Mouse (Mus musculus): ENCODE results near the gene Iqcn. TPM values are rescaled to one million over a fixed set of nuclear protein-coding genes. Genes with fewer than 3 reads are reported as not detected.

Iqcn gene
- polyA plus RNA-seq, 1 experiment from 2014 or later = 0.04 TPM

DNA sequence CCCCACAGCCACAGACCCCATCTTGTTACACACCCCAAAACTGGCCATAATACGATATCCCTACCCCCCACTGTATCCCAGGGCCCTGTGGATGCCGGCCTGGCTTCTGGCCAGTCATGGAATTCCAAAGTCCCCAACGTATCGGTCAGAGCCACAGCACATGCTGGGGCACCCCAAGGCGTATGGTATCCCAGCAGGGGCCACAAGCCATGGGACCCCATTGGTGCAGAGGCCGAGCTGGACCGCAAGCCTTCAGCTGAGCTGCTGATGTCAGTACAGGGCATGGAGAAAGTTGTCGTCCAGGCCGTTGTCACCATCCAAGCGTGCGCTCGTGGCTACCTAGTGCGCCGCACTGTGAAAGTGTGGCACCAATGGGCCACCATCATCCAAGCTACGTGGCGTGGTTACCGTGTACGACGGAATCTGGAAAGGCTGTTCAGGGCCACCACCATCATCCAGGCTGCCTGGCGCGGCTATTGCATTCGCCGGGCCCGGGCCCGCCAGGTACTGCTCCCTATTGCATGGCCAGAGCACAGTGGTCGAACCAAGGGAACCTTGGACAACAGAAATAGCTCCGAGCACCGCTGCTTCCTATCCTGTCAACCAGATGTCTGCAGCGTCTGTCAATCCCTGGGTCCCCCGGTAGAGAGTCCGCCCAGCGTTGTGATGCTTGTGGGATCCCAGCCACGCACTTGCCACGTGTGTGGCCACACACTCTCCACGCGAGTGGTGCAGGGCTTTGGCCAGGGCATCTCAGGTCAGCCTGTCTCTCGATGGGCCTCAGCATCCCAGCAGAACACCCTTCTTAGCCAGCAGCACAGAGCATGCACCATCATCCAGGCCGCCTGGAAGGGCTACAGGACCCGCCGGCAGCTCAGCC is 13.5 kb downstream of the Iqcn start:
- 85% methylated on average over 40 of the region's 40 CpGs for WGBS
- H3K4me2 ChIP-seq = no peak overlapping the region
- H3K36me3 ChIP-seq (ENCODE audit: control insufficient read depth, insufficient read depth, low read length) = no peaks in the 10 kb centered on the region
- DNase-seq (ENCODE audit: low spot score, missing footprints) (no peak), ATAC-seq (ENCODE audit: low FRiP score) (no peak)
- H3K27me3 ChIP-seq (ENCODE audit: control insufficient read depth, insufficient read depth, low read length) = no peaks in the 10 kb centered on the region
- no peaks in the 10 kb centered on the region for H3K9me3 ChIP-seq (ENCODE audit: control insufficient read depth, low read length)
- no peak overlapping the region for H3K27ac ChIP-seq (ENCODE audit: low read depth, low read length)
- H3K4me1 ChIP-seq (ENCODE audit: control insufficient read depth, insufficient read depth, low read length) = no peaks in the 10 kb centered on the region
- no peak overlapping the region for H3K9ac ChIP-seq (ENCODE audit: low read length)
- no peak overlapping the region for H3K4me3 ChIP-seq (ENCODE audit: low read depth, low read length)

DNA sequence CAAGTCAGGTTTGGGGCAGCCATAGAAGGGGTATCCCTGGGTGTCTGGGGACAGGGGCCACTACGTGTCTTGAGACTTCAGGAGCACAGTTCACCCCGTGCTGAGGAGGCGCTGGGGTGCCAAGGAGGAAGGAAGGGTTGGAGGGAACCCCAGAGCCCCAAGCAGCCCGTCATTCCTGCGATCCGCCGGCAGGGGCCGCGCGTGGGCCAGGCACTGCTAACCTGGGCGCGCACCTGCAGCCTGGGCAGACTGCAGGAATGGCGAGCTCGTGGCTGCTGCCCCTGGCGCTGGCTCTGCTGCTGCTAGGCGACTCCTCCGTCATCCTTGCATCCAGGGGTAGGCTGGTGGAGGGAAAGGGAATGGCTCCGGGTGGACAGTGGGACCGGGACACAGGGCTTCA is 15.0 kb downstream of the Iqcn start, which contains the start of gene Gm3336:
Gene Gm3336, plus strand, starts transcription at position 247 of the 400 bp plus-strand sequence.
- Histone ChIP-seq H3K36me3 (ENCODE audit: control insufficient read depth, insufficient read depth, low read length) (no peaks in the 10 kb centered on the region), H3K9me3 (ENCODE audit: control insufficient read depth, low read length) (no peaks in the 10 kb centered on the region), H3K4me1 (ENCODE audit: control insufficient read depth, insufficient read depth, low read length) (no peaks in the 10 kb centered on the region), H3K27ac (ENCODE audit: low read depth, low read length) (no peak within 1 kb of the TSS), H3K4me3 (ENCODE audit: low read depth, low read length) (no peak within 1 kb of the TSS), H3K9ac (ENCODE audit: low read length) (no peak within 1 kb of the TSS), H3K4me2 (no peak within 1 kb of the TSS), H3K27me3 (ENCODE audit: control insufficient read depth, insufficient read depth, low read length) (no peaks in the 10 kb centered on the region)
- peak; percentile 51; the same call in 1 of the 2 replicates for ATAC-seq (ENCODE audit: low FRiP score)
- WGBS = under 1% methylated on average over 19 of the region's 19 CpGs
- DNase-seq (ENCODE audit: low spot score, missing footprints) = peak; percentile 94

DNA sequence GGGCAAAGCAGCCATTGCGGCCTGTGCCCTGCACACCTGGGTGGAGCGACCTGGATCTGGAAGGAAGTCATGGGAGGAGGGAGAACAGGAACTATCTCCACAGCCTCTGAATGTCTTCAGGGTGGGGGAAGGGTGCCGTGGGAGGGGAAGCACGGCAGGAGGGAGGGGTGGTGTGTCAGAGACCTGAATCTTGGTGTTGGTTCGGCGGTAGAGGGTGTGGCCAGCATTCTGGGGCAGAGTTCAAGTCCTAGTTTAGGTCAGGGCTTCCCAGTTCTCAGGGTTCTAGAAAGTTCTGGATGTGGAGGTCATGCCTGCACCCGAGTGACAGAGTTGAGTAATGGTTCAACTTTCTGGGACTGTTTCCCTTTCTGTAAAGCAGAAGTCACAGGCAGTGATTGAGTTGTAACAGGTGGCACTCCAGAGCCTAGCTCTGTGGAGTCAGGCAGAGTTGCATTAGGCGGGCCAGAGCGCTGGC is 16.6 kb downstream of the Iqcn start:
- Histone ChIP-seq H3K27me3 (ENCODE audit: control insufficient read depth, insufficient read depth, low read length) (no peaks in the 10 kb centered on the region), H3K9ac (ENCODE audit: low read length) (no peak overlapping the region), H3K4me2 (no peak overlapping the region), H3K4me1 (ENCODE audit: control insufficient read depth, insufficient read depth, low read length) (no peaks in the 10 kb centered on the region), H3K9me3 (ENCODE audit: control insufficient read depth, low read length) (no peaks in the 10 kb centered on the region), H3K4me3 (ENCODE audit: low read depth, low read length) (no peak overlapping the region), H3K27ac (ENCODE audit: low read depth, low read length) (no peak overlapping the region), H3K36me3 (ENCODE audit: control insufficient read depth, insufficient read depth, low read length) (no peaks in the 10 kb centered on the region)
- WGBS = 73% methylated on average over 9 of the region's 9 CpGs
- no peak for DNase-seq (ENCODE audit: low spot score, missing footprints)
- ATAC-seq (ENCODE audit: low FRiP score) = no peak

DNA sequence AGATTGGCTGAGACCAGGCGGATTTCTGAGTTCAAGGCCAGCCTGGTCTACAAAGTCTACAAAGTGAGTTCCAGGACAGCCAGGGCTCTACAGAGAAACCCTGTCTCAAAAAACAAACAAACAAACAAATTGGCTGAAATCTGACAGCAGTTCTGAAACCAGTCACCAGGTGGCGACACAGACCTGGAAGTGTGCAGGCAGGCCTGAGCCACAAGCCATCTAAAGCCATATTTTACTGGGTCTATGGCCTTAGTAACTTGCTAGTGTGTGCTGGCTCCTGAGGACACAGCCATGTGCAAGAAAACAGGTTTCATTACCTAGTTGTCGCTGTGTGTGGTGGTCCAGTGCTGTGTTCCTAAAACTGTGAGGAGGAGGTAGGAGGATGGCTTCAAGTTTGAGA is 17.5 kb downstream of the Iqcn start:
- Histone ChIP-seq H3K36me3 (ENCODE audit: control insufficient read depth, insufficient read depth, low read length) (no peaks in the 10 kb centered on the region), H3K4me1 (ENCODE audit: control insufficient read depth, insufficient read depth, low read length) (no peaks in the 10 kb centered on the region), H3K27ac (ENCODE audit: low read depth, low read length) (no peak overlapping the region), H3K4me2 (no peak overlapping the region), H3K27me3 (ENCODE audit: control insufficient read depth, insufficient read depth, low read length) (no peaks in the 10 kb centered on the region), H3K9ac (ENCODE audit: low read length) (no peak overlapping the region), H3K4me3 (ENCODE audit: low read depth, low read length) (no peak overlapping the region), H3K9me3 (ENCODE audit: control insufficient read depth, low read length) (no peaks in the 10 kb centered on the region)
- DNase-seq (ENCODE audit: low spot score, missing footprints) = peak; percentile 98
- 2% methylated on average over 3 of the region's 3 CpGs for whole genome bisulfite sequencing
- ATAC-seq (ENCODE audit: low FRiP score) = peak; percentile 51; the same call in 1 of the 2 replicates

DNA sequence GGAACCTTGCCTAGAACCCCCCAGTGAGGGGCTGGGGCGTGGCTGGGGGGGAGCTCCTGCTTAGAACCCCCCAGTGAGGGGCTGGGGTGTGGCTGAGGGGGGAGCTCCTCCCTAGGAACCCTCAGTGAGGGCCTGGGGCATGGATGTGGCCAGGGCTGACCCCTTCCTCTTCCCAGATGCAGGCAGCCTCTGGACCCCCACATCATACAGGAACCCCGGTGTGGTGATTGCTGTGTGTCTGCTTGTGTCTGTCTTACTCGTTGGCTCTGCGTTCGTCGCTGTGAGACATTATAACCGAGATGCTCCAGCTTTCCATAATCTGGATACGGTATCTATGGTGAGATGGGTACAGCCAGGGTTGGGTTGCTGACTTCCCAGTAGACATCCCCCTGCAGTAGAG is 18.3 kb downstream of the Iqcn start:
- ATAC-seq (ENCODE audit: low FRiP score) = no peak
- no peak overlapping the region for H3K9ac ChIP-seq (ENCODE audit: low read length)
- no peaks in the 10 kb centered on the region for H3K9me3 ChIP-seq (ENCODE audit: control insufficient read depth, low read length)
- H3K4me1 ChIP-seq (ENCODE audit: control insufficient read depth, insufficient read depth, low read length) = no peaks in the 10 kb centered on the region
- no peaks in the 10 kb centered on the region for H3K36me3 ChIP-seq (ENCODE audit: control insufficient read depth, insufficient read depth, low read length)
- no peak for DNase-seq (ENCODE audit: low spot score, missing footprints)
- H3K27ac ChIP-seq (ENCODE audit: low read depth, low read length) = no peak overlapping the region
- no peak overlapping the region for H3K4me3 ChIP-seq (ENCODE audit: low read depth, low read length)
- H3K27me3 ChIP-seq (ENCODE audit: control insufficient read depth, insufficient read depth, low read length) = no peaks in the 10 kb centered on the region
- H3K4me2 ChIP-seq = no peak overlapping the region
- 83% methylated on average over 8 of the region's 8 CpGs for WGBS

DNA sequence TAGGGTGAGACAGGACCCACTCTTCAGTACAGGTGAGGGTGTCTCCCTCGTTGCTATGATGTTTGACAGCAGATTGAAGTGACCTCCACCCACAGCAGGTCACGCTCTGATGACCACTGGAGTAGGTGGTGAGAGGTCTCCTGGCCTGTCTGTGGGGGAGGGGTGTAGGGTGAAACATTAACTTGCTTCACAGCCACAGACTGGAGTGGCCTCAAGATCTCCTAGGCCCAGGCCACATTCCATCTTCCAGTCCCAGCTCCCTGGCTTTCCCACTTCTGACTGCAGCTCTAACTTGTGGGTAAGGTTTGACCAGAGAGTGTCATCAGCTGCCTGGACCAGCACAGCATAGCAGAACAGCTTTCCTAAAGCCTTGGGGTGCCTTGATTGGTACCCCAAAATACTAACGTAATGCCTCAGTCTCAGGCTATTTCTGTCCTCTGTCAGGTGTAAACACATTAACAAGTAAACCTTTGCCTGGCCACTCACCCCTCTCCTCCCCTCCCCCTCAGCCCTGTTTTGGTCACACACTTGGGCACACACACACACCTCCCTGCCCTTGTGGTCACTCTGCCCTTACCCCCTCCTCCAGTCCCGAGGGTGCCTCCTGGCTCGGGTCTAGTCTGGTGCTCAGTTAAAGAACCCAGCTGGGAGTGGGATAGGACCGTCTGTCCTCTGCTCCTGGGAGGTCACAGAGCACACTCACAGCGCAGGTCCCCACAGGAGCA is 20.4 kb downstream of the Iqcn start, which contains the start of gene Pde4c:
Gene Pde4c, plus strand, starts transcription at position 235 of the 725 bp plus-strand sequence.
- Histone ChIP-seq H3K4me2 (no peak within 1 kb of the TSS), H3K4me1 (ENCODE audit: control insufficient read depth, insufficient read depth, low read length) (no peaks in the 10 kb centered on the region), H3K9ac (ENCODE audit: low read length) (no peak within 1 kb of the TSS), H3K27ac (ENCODE audit: low read depth, low read length) (no peak within 1 kb of the TSS), H3K27me3 (ENCODE audit: control insufficient read depth, insufficient read depth, low read length) (peaks cover under 1% of the 10 kb centered on the region), H3K36me3 (ENCODE audit: control insufficient read depth, insufficient read depth, low read length) (no peaks in the 10 kb centered on the region), H3K9me3 (ENCODE audit: control insufficient read depth, low read length) (no peaks in the 10 kb centered on the region), H3K4me3 (ENCODE audit: low read depth, low read length) (no peak within 1 kb of the TSS)
- DNase-seq (ENCODE audit: low spot score, missing footprints) (no peak), ATAC-seq (ENCODE audit: low FRiP score) (no peak)
- WGBS = 69% methylated on average over 7 of the region's 7 CpGs

DNA sequence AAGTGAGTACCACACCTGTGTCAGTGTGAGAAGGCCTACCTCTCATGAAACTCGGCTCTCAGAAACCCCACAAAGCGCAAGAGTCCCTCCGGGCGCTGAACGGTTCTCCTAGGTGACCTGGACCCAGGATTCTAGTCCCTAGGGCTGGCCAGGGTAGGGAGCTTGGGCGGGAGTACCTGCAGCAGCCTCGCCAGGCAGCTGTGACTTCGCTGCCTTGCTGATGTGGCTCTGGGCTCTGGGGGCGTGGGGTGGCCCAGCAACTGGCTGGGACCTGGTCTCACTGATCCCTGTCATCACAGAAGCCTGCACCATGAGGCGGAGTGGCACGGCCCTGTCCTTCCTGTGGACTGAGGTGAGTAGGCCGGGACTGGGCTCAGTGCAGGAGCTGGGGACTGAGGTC is 21.0 kb downstream of the Iqcn start:
- H3K4me3 ChIP-seq (ENCODE audit: low read depth, low read length) = no peak overlapping the region
- H3K4me2 ChIP-seq = no peak overlapping the region
- H3K27ac ChIP-seq (ENCODE audit: low read depth, low read length) = no peak overlapping the region
- H3K4me1 ChIP-seq (ENCODE audit: control insufficient read depth, insufficient read depth, low read length) = no peaks in the 10 kb centered on the region
- H3K36me3 ChIP-seq (ENCODE audit: control insufficient read depth, insufficient read depth, low read length) = no peaks in the 10 kb centered on the region
- DNase-seq (ENCODE audit: low spot score, missing footprints) (no peak), ATAC-seq (ENCODE audit: low FRiP score) (no peak)
- peaks cover 6% of the 10 kb centered on the region for H3K27me3 ChIP-seq (ENCODE audit: control insufficient read depth, insufficient read depth, low read length)
- H3K9me3 ChIP-seq (ENCODE audit: control insufficient read depth, low read length) = no peaks in the 10 kb centered on the region
- WGBS = 78% methylated on average over 12 of the region's 12 CpGs
- no peak overlapping the region for H3K9ac ChIP-seq (ENCODE audit: low read length)

DNA sequence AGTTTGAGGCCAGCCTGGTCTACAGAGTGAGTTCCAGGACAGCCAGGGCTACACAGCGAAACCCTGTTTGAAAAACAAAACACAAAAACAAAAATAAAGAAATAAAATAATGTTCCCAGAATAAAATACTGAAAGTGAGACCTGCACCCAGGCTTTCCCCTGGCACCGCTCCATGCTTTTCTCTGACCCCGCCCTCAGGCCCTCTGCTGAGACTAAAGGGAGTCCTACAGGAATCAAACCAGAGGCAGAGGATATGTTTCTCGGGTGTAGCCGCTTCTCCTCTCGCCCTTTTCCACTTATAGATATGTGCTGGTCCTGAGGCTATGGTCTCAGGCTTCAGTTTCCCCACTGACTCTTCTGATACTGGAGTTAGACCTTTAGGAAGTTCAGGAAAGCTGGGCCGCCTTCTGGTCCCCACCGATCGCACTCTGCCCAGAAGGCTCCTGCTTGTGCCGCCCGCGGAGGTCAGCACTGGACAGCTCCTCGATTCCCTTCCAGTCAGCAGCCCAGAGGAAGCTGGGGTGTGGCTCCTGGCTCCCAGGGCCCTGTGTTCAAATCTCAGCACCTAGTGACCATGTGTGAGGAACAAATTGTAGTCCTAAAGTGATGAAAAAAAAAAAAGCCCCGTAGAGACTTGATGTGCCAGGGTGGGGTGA is 22.7 kb downstream of the Iqcn start:
- ATAC-seq (ENCODE audit: low FRiP score) (no peak), DNase-seq (ENCODE audit: low spot score, missing footprints) (no peak)
- no peak overlapping the region for H3K27ac ChIP-seq (ENCODE audit: low read depth, low read length)
- 29% methylated on average over 14 of the region's 14 CpGs for WGBS
- H3K9me3 ChIP-seq (ENCODE audit: control insufficient read depth, low read length) = no peaks in the 10 kb centered on the region
- peaks cover 3% of the 10 kb centered on the region; the same call in 1 of the 2 replicates for H3K4me1 ChIP-seq (ENCODE audit: control insufficient read depth, insufficient read depth, low read length)
- no peak overlapping the region for H3K9ac ChIP-seq (ENCODE audit: low read length)
- no peak overlapping the region for H3K4me3 ChIP-seq (ENCODE audit: low read depth, low read length)
- no peaks in the 10 kb centered on the region for H3K36me3 ChIP-seq (ENCODE audit: control insufficient read depth, insufficient read depth, low read length)
- no peak overlapping the region for H3K4me2 ChIP-seq
- peaks cover 18% of the 10 kb centered on the region for H3K27me3 ChIP-seq (ENCODE audit: control insufficient read depth, insufficient read depth, low read length)
